Mouse (Mus musculus): ENCODE data around the gene Gcn1l1.

- TF ChIP-seq POLR2A (IDR thresholded peaks at IDR 0.05; ENCODE audit: low read depth, low read length), result no peak
- TF ChIP-seq POLR2AphosphoS2 (IDR thresholded peaks at IDR 0.05; ENCODE audit: low read depth, low read length), result no peak
- TF ChIP-seq MAFK (IDR thresholded peaks at IDR 0.05; ENCODE audit: insufficient replicate concordance, low read length), result no peak
- no peak for TF ChIP-seq CTCF (conservative IDR thresholded peaks at IDR 0.05 in 1 of 2, IDR thresholded peaks at IDR 0.05 in 1 of 2; ENCODE audit: low read depth in 2 of 2, low read length in 2 of 2)
- no peak for TF ChIP-seq MXI1 (IDR thresholded peaks at IDR 0.05; ENCODE audit: low read depth, low read length)
- TF ChIP-seq ZNF384 (IDR thresholded peaks at IDR 0.05; ENCODE audit: low read depth, low read length), result peak; percentile 73
- TF ChIP-seq ETS1 (conservative IDR thresholded peaks at IDR 0.05; ENCODE audit: low read depth, low read length), result no peak
- no peak for TF ChIP-seq TCF12 (IDR thresholded peaks at IDR 0.05; ENCODE audit: low read depth, low read length)
- TF ChIP-seq BHLHE40 (IDR thresholded peaks at IDR 0.05; ENCODE audit: low read depth, low read length), result no peak
- no peak for TF ChIP-seq IRF4 (IDR thresholded peaks at IDR 0.05; ENCODE audit: low read depth, low read length)
- TF ChIP-seq JUND (conservative IDR thresholded peaks at IDR 0.05; ENCODE audit: low read depth, low read length), result no peak
- TF ChIP-seq E2F4 (IDR thresholded peaks at IDR 0.05; ENCODE audit: insufficient replicate concordance, low read depth, low read length), result no peak
- no peak for TF ChIP-seq NELFE (IDR thresholded peaks at IDR 0.05; ENCODE audit: low read depth, low read length)
Measured at GRCm38 (mm10) chr5:115516908-115517307, 48.1 kb upstream of the Gcn1l1 start.
